Mouse (Mus musculus): Measurements from ENCODE around the gene Tnnc1. TPM values are rescaled to one million over a fixed set of nuclear protein-coding genes. Genes with fewer than 3 reads are reported as not detected.

Gene Tnnc1
- total RNA-seq, 2 experiments from 2014 or later, result 5,169 to 5,647 TPM

DNA sequence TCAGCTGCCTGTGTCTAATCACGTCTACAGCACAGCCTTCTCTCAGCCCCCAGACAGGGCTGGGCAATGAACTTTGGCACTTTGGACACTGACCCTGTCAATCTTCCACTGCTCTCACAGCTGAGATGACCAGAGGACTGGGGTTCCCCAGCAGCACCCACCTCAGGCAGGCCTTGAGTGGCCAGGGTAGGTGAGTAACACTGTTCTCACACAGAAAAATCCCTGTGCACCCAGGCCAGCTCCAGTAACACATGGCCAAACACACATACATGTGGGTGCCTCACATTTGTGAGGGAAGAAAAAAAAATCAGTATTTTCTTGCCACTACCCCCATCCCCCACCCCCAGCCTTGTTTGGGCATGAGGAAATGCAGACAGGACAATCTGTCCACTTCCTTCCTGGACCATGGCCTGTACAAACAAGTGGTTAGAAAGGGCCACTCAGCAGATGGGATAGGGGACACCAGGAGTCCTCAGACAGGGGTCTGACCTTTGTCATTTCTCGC, 25.3 kb upstream of the Tnnc1 start:
- intact Hi-C loops (cut with DNase I), result no loop called here
- DNase-seq (ENCODE audit: low spot score), result no peak

DNA sequence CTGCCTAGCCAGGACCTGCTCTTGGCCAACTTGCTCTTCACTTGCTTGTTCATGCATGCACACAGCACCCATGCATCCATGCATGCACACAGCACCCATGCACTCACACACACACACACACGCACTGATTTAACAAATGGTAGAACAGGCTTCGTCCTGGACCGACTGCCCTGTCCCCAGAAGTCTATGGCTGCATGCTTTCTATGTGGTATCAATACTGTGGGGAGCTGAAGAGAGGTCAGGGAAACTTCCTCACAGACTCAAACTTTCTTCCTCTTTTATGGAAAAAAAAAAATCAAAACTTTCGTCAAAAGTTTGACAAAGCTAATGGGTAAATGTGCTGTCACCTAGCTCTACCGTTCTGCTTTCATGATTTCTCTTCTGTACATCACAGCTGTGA, 24.6 kb upstream of the Tnnc1 start:
- intact Hi-C loops (cut with DNase I), result no loop called here
- no peak for DNase-seq (ENCODE audit: low spot score)

DNA sequence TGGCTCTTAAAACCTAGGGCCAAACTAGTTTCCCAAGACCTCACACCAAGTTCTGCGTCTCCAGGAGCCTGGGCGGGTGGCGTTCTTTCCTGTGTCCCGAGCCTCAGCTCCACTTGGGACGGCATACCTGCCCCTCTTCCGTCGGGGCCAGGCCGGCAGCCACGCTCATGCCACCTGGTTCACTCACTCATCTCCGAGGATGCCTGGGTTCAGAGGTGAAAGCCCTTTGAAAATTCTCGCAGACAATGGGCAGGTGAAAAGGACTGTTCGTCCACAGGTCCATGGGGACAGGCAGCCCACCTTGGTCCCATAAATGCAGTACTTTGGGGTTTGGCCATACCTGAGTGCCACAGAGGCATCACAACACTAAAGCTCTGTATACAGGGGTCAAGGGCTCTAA, 23.9 kb upstream of the Tnnc1 start:
- DNase-seq (ENCODE audit: low spot score), result no peak
- intact Hi-C loops (cut with DNase I), result no loop called here

DNA sequence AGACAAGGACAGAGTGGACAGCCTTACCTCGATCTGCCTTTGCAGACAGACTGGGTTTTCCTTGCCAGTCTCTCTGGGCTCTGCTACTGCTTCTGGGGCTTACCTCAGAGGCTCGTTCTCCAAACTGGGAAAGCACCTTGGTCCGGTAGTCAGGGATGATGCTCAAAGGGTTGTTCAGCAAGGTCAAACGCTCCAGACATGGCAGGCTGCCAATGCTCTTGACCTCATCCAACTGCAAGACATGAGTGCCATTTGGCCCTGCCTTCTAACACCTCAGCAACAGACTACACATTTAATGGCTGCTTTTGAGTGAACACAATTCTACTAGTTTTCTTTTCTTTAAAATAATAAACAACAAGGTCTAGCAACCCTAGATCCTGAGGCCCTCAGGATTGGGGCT, 21.5 kb upstream of the Tnnc1 start:
- no peak for DNase-seq (ENCODE audit: low spot score)
- intact Hi-C loops (cut with DNase I), result no loop called here

DNA sequence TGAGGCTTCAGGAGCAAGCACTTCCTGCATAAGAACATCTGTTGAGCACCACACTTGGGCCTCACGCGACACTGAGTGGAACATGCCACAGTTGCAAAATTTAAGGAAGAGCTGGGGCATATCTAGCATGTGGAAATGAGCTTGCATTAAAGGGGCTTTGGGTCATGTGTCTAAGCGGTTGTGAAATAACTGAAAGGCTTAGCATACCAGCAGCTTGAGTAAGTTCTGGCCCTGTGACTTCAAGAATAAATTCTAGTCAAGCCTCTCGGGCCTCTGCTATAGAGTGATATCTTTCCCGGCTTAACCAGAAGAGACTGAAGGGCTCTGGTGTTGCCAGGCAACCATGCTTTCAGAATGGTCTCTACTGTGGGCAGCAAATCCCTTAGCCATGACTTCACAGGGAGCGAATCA, 19.3 kb upstream of the Tnnc1 start:
- no peak for DNase-seq (ENCODE audit: low spot score)
- intact Hi-C loops (cut with DNase I), result no loop called here

DNA sequence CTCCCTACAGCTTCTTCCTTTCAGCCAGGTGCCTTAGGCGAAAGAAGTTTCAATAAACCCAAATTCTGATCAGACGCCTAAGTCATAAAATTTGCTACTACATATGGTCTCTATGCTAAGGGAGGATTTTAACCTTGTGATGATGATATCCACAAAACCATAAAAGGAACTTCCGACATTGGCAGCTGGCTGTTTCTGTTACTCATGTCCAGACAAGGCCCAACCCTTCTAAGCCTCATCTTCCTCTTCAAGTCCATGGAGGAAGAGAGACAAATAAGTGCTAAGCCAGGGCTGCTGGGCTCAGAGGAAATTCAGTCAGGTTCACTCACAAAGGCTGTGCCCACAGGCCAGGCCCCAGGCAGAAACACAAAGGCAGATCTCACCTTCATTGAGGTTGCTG, 18.8 kb upstream of the Tnnc1 start:
- DNase-seq (ENCODE audit: low spot score), result no peak

DNA sequence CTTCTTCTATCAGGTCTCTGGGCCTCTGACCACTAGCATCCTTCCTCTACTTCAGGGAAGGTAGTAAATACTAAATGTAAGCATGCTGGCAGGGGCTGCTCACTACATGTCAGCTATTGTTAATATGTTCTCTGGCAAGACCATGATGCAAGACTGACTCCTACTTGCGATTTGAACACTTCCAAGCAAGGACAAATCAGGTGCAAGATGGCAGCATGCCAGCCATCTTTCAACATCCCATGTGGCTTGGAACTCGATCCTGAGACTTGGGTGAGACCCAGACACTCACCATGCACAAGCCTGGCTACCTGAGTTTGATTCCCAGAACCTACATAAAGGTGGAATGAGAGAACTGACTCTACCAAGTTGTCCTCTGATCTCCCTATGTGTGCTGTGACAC, 16.2 kb upstream of the Tnnc1 start:
- no peak for DNase-seq (ENCODE audit: low spot score)
- intact Hi-C loops (cut with DNase I), result no loop called here

More for the DNA sequence above, 18.8 kb upstream of the Tnnc1 start:
- intact Hi-C loops (cut with DNase I), result no loop called here

DNA sequence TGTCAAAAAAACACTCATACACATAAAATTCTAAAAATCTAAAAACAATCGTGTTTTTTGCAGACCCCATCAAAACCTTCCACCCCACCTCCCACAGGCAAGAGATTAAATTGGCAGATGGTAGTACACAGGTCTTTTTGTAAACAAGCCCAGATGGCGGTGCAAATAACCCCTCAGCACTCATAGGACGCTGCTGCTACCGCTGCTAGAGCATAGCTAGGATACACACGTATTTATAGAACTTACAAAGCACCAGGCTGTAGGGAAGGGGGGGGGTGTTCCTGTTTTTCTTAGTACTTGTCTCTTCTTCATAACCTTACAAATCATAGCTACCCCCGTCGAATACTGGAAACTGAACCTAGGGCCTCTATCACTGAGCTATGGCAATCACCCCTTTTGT, 14.3 kb upstream of the Tnnc1 start:
- intact Hi-C loops (cut with DNase I), result loop anchor here (2.0 kb wide), 1 partner anchor 65 kb away; the partner anchor contains the start of gene Smim4
- no peak for DNase-seq (ENCODE audit: low spot score)

DNA sequence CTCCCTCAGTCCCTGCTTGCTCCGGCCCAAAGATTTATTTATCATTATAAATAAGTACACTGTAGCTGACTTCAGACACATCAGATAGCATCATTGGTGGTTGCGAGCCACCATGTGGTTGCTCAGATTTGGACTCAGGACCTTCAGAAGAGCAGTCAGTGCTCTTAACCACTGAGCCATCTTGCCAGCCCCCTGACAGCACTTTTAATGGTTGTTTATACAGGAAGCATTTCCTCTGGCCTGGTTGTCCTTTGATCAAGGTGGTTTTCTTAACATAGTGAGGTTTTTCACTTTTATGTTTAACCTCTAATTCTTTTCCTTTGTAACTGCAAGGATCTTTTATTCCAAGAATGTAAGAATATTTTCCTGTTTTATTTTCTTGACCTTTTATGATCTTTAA, 13.7 kb upstream of the Tnnc1 start:
- intact Hi-C loops (cut with DNase I), result loop anchor here (2.0 kb wide), 1 partner anchor 66 kb away; the partner anchor contains the start of gene Smim4

DNA sequence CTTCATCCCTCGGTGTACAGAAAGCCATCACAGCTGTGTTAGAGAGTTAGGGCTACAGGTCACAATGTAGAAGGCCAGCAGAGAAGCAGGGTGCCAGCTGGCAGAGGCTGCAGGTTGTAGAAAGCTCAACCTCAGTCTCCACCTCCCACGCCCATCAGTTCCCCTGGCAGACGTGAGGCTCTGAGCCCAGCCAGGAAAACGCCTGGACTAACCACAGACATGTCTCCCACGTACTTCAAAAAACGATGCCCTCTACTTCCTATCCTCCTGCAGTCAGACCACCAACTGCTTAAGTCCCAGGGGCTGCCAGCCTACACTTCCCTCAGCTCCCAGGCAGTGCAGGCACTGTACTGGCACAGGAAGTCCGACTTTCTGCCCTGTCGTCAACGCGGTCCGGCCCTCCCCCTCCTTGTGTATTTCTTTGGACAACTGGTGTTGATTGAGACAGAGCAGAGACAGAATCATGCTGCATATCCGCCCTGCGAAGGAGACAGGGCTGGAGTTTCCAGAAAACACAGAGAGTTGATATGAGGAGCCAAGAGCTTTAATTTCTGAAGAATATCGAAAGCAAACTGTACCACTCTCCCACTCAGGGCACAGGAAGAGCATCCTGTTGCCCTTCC, 13.1 kb upstream of the Tnnc1 start:
- intact Hi-C loops (cut with DNase I), result loop anchor here (2.0 kb wide), 1 partner anchor 66 kb away; the partner anchor contains the start of gene Smim4

More for the DNA sequence above, 13.7 kb upstream of the Tnnc1 start:
- no peak for DNase-seq (ENCODE audit: low spot score)

DNA sequence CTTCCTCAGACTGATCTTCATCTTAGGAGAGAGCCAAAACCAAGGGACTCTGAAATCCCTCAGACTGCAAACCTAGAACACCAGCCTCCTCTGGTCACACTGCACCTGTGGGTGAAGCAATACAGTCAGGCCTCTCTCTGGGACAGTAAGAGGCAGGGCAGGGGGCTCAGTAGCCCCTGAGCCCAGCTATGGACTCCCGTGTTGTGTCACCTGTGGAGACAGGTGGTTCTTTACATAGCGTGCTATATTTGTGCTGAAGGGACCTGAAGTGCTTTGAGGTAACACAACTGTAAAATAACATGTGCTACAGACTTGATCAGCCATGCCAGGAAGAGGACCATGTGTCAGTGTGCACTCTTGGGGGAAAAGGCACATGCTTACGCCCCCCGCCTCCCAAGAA, 12.6 kb upstream of the Tnnc1 start:
- DNase-seq (ENCODE audit: low spot score), result no peak
- intact Hi-C loops (cut with DNase I), result loop anchor here (2.0 kb wide), 1 partner anchor 67 kb away; the partner anchor contains the start of gene Smim4

More for the DNA sequence above, 13.1 kb upstream of the Tnnc1 start:
- DNase-seq (ENCODE audit: low spot score), result peak; percentile 84

DNA sequence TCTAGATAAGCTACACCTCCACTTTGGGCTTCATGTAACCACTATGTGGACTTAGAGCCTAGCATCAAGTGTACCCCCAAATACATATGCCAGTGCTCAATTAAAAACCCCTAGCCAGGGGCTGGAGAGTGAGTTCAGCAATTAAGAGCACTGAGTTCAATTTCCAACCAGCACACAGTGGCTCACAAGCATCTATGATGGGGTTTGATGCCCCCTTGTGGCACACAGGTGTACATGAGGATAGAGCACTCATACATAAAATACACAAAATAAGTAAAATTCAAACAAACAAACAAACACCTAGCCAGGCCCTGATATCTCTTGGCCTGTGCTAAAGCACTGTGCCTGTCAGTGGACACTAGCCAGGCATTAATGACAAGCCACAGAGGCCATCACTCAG, 12.1 kb upstream of the Tnnc1 start:
- no peak for DNase-seq (ENCODE audit: low spot score)
- intact Hi-C loops (cut with DNase I), result loop anchor here (2.0 kb wide), 1 partner anchor 67 kb away; the partner anchor contains the start of gene Smim4

DNA sequence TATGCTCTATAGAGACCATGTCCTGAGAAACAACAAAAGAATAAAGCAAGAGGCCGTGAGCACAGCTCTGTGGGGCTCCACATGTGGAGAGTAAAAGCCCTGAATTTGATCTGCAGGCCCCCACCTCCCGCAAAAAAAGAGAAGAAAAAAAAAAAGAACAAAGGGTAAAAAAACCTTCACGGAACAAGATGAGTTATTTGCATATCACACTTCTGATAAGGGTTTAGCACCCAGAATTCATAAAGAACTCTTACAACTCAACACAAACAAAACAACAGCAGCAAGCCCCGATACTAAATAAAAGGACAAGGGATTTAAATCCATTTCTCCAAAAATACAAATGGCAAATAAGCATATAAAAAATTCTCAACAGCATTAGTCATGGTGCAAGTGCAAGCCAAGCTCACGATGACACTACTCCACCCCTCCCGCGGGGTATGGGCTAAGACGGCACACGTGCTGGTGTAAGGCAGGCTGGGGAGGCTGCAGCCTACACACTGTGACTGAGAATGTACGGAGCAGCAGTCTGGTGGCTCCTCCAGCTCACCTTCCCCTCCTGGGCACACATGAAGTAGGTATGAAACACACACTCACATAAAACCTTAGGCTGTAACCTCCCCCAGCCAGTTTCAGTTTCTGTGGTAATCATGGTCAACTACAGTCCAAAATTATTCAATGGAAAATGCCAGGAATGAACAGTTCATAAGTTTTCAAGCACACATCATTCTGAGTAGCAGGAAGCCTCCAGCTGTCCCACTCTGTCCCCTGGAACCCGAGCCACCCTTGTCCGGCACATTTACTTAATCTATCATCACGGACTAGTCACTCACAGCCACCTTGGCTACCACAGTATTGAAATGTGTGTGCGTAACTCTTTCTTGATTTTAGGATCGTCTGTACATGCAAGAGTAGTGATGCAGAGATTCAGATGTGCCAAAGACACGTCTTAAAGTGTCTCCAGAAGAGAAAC, 10.3 kb upstream of the Tnnc1 start:
- no peak for DNase-seq (ENCODE audit: low spot score)
- intact Hi-C loops (cut with DNase I), result no loop called here

DNA sequence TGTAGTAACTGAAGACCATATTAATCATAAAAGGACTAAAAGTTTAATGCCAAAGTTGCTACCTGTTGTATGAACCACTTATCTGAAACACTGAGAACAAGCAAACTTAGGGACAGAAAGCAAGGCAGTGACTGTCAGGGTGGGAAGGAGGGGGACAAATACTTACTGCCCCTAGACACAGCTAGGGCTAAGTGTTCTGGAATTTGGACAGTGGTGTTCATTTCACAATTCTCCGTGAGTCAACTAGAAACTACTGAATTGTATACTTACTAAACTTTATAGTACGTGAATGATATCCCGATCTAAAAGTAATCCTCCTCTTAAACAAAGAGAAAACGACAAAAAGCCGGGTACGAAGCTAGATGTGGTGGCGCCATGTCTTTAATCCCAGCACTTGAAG, 8.5 kb upstream of the Tnnc1 start:
- intact Hi-C loops (cut with DNase I), result no loop called here
- DNase-seq (ENCODE audit: low spot score), result no peak

DNA sequence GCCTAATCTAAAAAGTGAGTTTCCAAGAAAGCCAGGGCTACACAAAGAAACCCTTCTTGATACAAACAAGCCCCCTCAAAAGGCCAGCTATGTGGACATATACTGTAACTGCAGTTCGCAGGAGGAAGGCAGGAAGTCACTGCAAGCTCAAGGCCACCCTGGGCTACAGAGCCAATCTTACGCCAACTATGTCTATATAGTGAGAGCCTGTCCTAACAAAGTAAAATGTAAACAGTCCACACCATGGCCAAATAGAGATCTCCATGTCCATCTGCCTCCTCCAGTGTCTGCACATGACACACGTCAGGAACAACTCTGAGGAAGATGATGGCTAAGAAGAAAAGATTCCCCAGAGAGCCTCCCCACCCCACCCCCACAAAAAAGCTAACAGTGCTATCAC, 8.1 kb upstream of the Tnnc1 start:
- intact Hi-C loops (cut with DNase I), result loop anchor here (5.0 kb wide), 1 partner anchor 178 kb away; no protein-coding TSS in a partner anchor
- DNase-seq (ENCODE audit: low spot score), result no peak

DNA sequence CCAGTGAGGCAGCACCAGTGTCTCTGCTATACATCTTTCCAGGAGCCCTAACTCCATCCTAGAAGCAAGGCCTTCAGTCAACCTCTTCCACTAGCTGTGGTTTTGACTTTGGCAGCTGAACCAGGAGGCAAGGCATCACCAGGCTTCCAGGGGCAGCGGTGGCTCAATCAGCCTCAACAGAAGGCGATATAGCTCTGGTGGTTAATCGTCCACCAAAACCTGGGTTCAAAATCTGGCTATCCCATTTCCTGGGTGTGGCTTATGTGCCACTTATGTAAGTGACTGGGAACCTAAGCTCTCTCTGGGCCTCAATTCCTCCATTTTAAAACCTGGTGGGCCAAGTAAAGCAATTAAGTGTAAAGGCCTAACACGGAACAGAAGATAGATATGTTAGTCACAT, 3.3 kb upstream of the Tnnc1 start:
- DNase-seq (ENCODE audit: low spot score), result no peak
- intact Hi-C loops (cut with DNase I), result loop anchor here (2.0 to 5.0 kb wide), 2 partner anchors 76 to 183 kb away; partner anchors contain the start of gene Smim4

DNA sequence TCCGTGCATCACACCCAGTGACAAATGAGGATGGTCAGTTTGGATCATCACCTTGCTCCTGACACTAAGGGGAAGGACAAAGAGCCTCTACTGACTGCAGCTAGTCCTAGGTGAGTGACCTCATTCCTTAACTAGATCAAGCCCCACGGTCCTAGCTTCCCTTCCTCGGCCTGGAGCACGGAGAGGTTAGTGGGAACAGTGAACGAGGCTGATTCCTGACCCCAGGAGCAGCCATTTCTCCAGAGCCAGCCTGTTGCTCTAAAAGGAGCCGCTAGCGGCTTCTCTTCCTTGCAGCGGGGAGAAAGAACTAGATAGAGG, 2.9 kb upstream of the Tnnc1 start:
- no peak for DNase-seq (ENCODE audit: low spot score)
- intact Hi-C loops (cut with DNase I), result loop anchor here (2.0 kb wide), 1 partner anchor 76 kb away; the partner anchor contains the start of gene Smim4

DNA sequence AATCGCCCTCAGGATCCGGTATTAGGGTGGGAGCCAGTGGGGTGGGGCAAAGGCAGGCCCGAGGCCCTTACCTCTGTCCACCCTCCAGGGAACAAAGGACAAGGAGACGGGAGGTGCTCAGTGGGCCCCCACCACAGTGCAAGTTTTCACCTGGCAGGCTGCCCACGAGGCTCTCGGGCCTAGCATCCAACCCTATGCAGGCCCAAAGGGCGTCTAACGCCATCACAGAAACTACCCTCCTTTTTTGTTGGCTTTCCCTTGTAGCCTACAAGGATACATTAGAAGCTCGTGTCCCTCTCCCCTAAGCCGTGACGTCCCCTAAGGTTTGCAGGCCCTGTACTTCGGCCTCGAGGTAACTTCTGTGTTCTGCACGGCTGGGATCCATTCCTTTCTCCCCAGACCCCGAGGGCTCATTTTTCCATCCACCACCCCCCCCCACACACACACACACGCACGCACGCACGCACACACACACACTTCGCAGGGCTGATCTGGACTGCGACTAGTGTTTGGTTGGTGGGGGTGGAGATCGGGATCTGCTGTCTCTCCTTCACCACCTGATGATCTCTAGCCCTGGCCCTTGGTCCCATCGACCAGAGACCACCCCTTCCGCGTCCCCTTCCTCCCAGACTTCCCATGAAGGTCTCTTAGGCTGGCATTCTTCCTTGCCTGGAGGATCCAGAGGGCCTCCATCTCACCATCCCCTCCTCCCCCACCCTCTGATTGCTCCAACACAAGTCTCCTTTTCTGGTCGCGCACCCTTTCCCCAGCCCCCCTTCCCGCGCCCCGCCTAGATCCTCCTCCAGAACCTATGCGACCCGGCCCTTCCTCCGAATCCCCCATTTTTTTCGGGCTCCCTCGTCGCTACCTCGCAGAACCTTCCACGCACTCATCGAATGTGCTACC, 2.3 kb upstream of the Tnnc1 start:
- DNase-seq (ENCODE audit: low spot score), result no peak
- intact Hi-C loops (cut with DNase I), result loop anchor here (2.0 kb wide), 1 partner anchor 77 kb away; the partner anchor contains the start of gene Smim4

DNA sequence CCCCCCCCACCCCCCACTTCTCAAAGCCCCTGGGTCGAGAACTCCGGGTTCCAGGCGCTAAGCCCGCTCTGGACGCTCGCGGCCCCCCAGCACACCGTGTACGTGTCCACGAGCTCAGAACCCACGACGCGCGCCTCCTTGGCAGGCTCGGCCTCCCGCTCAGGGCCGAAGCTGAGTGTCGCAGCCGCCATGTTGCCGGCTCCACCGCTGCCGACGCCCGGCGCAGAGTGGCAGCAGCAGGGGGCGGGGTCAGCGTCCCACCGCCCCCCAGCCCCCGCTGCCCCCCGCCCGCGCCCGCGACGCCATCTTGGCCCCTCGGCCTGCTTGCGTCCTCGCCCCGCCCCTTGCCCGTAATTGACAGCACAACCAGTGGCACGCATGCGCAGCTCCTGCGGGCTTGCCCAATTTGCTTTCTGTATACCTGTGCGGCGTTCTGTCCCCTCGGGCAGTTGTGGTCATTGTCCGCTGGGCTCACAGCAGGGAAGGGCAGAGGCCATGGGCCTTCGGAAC, 1.6 kb upstream of the Tnnc1 start:
- DNase-seq (ENCODE audit: low spot score), result peak; percentile 87
- intact Hi-C loops (cut with DNase I), result no loop called here

All from heart, postnatal 25 days (tissue).